Mouse (Mus musculus): ENCODE measurements around the gene Gm16253. TPM values are rescaled to one million over a fixed set of nuclear protein-coding genes. Genes with fewer than 3 reads are reported as not detected.
A peak's percentile ranks its signal among the peaks of the same experiment; 100 is the strongest.

The Gm16253 gene
- total RNA-seq, 1 experiment from 2014 or later = not detected

- no peak for ATAC-seq (replicated peaks in 1 of 2; ENCODE audit: insufficient read depth in 1 of 2, low FRiP score in 2 of 2, low TSS enrichment in 1 of 2, low read depth in 1 of 2, poor library complexity in 2 of 2, severe bottlenecking in 2 of 2)
These were observed 21.7 kb upstream of the Gm16253 start for GRCm38 (mm10) chr3:96555041-96555596.

- no peak for ATAC-seq (replicated peaks in 1 of 2; ENCODE audit: insufficient read depth in 1 of 2, low FRiP score in 2 of 2, low TSS enrichment in 1 of 2, low read depth in 1 of 2, poor library complexity in 2 of 2, severe bottlenecking in 2 of 2)
These were observed 20.7 kb upstream of the Gm16253 start for GRCm38 (mm10) chr3:96555999-96556614.

GRCm38 (mm10) chr3:96556651-96557635, 19.8 kb upstream of the Gm16253 start:
- ATAC-seq (replicated peaks in 1 of 2; ENCODE audit: insufficient read depth in 1 of 2, low FRiP score in 2 of 2, low TSS enrichment in 1 of 2, low read depth in 1 of 2, poor library complexity in 2 of 2, severe bottlenecking in 2 of 2) = no peak

GRCm38 (mm10) chr3:96557694-96558093, 19.1 kb upstream of the Gm16253 start, which contains the start of gene Txnip:
Txnip (plus strand) TSS chr3:96557957.
- ATAC-seq (replicated peaks in 1 of 2; ENCODE audit: insufficient read depth in 1 of 2, low FRiP score in 2 of 2, low TSS enrichment in 1 of 2, low read depth in 1 of 2, poor library complexity in 2 of 2, severe bottlenecking in 2 of 2) = peak; percentile 93 to 96

GRCm38 (mm10) chr3:96558159-96558558, 18.6 kb upstream of the Gm16253 start:
- 0 out of 4 replicates have a peak, but pooled peaks have one; percentile 6 to 12 for ATAC-seq (replicated peaks in 1 of 2; ENCODE audit: insufficient read depth in 1 of 2, low FRiP score in 2 of 2, low TSS enrichment in 1 of 2, low read depth in 1 of 2, poor library complexity in 2 of 2, severe bottlenecking in 2 of 2)

- ATAC-seq (replicated peaks in 1 of 2; ENCODE audit: insufficient read depth in 1 of 2, low FRiP score in 2 of 2, low TSS enrichment in 1 of 2, low read depth in 1 of 2, poor library complexity in 2 of 2, severe bottlenecking in 2 of 2) = no peak
These were observed 18.1 kb upstream of the Gm16253 start for GRCm38 (mm10) chr3:96558668-96559196.

- ATAC-seq (replicated peaks in 1 of 2; ENCODE audit: insufficient read depth in 1 of 2, low FRiP score in 2 of 2, low TSS enrichment in 1 of 2, low read depth in 1 of 2, poor library complexity in 2 of 2, severe bottlenecking in 2 of 2) = no peak
These were observed 17.3 kb upstream of the Gm16253 start for GRCm38 (mm10) chr3:96559398-96559910.

- ATAC-seq (replicated peaks in 1 of 2; ENCODE audit: insufficient read depth in 1 of 2, low FRiP score in 2 of 2, low TSS enrichment in 1 of 2, low read depth in 1 of 2, poor library complexity in 2 of 2, severe bottlenecking in 2 of 2) = no peak
These were observed 16.6 kb upstream of the Gm16253 start for GRCm38 (mm10) chr3:96559911-96560850.

GRCm38 (mm10) chr3:96560881-96561668, 15.7 kb upstream of the Gm16253 start:
- ATAC-seq (replicated peaks in 1 of 2; ENCODE audit: insufficient read depth in 1 of 2, low FRiP score in 2 of 2, low TSS enrichment in 1 of 2, low read depth in 1 of 2, poor library complexity in 2 of 2, severe bottlenecking in 2 of 2) = no peak

GRCm38 (mm10) chr3:96561946-96562681, 14.7 kb upstream of the Gm16253 start:
- no peak for ATAC-seq (replicated peaks in 1 of 2; ENCODE audit: insufficient read depth in 1 of 2, low FRiP score in 2 of 2, low TSS enrichment in 1 of 2, low read depth in 1 of 2, poor library complexity in 2 of 2, severe bottlenecking in 2 of 2)

- no peak for ATAC-seq (replicated peaks in 1 of 2; ENCODE audit: insufficient read depth in 1 of 2, low FRiP score in 2 of 2, low TSS enrichment in 1 of 2, low read depth in 1 of 2, poor library complexity in 2 of 2, severe bottlenecking in 2 of 2)
These were observed 13.5 kb upstream of the Gm16253 start for GRCm38 (mm10) chr3:96563267-96563666.

GRCm38 (mm10) chr3:96563911-96564632, 12.7 kb upstream of the Gm16253 start:
- ATAC-seq (replicated peaks in 1 of 2; ENCODE audit: insufficient read depth in 1 of 2, low FRiP score in 2 of 2, low TSS enrichment in 1 of 2, low read depth in 1 of 2, poor library complexity in 2 of 2, severe bottlenecking in 2 of 2) = peak in 1 of 2 experiments; percentile 4; a peak in 1 of 4 replicates

- peak; percentile 79 to 91 for ATAC-seq (replicated peaks in 1 of 2; ENCODE audit: insufficient read depth in 1 of 2, low FRiP score in 2 of 2, low TSS enrichment in 1 of 2, low read depth in 1 of 2, poor library complexity in 2 of 2, severe bottlenecking in 2 of 2)
These were observed 12.2 kb upstream of the Gm16253 start for GRCm38 (mm10) chr3:96564633-96565032.

GRCm38 (mm10) chr3:96565105-96565504, 11.7 kb upstream of the Gm16253 start:
- ATAC-seq (replicated peaks in 1 of 2; ENCODE audit: insufficient read depth in 1 of 2, low FRiP score in 2 of 2, low TSS enrichment in 1 of 2, low read depth in 1 of 2, poor library complexity in 2 of 2, severe bottlenecking in 2 of 2) = no peak
